Mouse (Mus musculus): ENCODE results near the gene Mrps10. TPM values are rescaled to one million over a fixed set of nuclear protein-coding genes. Genes with fewer than 3 reads are reported as not detected.
"Not testable (repeated sequence)": the region's sequence is repeated elsewhere in the genome, so short reads cannot be mapped to it uniquely, and the experiment has no call there.

Gene Mrps10
- polyA plus RNA-seq, 1 experiment from 2014 or later = 89.3 TPM

DNA sequence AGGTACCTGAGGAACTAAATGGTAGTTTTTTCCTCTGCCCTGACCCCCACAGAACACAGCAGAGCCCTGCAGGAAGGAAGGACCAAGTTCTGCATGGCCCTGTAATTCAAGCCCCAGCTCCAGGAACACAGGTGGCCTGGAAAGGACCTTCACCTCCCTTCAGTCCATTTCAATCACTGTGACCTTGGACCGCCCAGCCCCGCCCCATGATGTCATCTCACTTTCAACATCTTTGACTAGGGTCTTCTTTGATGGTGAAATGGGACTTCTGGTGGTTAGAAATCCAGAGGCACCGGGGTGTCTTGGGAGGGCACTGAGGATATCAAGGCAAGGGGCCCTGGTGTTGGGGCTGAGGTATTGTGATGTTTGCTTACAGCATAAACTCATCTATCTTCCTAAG lies 52.9 kb downstream of the Mrps10 start:
- Histone ChIP-seq H3K4me2 (ENCODE audit: low read length) (no peak overlapping the region), H3K4me1 (replicated peaks; ENCODE audit: control insufficient read depth, insufficient read depth, low read length) (no peaks in the 10 kb centered on the region), H3K36me3 (ENCODE audit: control insufficient read depth, insufficient read depth, low read length) (no peaks in the 10 kb centered on the region), H3K4me3 (ENCODE audit: low read depth, low read length) (no peak overlapping the region), H3K27me3 (replicated peaks; ENCODE audit: control insufficient read depth, insufficient read depth, low read length) (no peaks in the 10 kb centered on the region), H3K27ac (ENCODE audit: low read depth) (no peak overlapping the region), H3K9ac (ENCODE audit: low read length) (no peak overlapping the region), H3K9me3 (ENCODE audit: control insufficient read depth, low read length) (no peaks in the 10 kb centered on the region)
- ATAC-seq (replicated peaks; ENCODE audit: low FRiP score, low TSS enrichment, low read depth) (no peak), DNase-seq (ENCODE audit: low spot score) (no peak)
- 78% methylated on average over 3 of the region's 3 CpGs for WGBS

DNA sequence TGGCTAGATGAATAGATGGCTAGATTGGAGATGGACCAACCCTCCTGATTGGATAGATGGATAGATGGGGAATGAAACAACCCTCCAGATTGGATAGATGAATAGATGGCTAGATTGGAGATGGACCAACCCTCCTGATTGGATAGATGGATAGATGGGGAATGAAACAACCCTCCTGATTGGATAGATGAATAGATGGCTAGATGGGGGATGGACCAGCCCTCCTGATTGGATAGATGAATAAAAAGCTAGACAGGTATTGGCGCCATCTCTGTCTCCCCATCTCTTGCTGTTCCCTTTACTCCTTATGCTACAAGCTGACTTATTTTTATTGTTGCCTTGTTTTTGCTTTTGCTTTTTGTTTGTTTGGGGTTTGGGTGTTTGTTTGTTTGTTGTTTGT lies 53.9 kb downstream of the Mrps10 start:
- WGBS = 100% methylated on average over 1 of the region's 1 CpGs

DNA sequence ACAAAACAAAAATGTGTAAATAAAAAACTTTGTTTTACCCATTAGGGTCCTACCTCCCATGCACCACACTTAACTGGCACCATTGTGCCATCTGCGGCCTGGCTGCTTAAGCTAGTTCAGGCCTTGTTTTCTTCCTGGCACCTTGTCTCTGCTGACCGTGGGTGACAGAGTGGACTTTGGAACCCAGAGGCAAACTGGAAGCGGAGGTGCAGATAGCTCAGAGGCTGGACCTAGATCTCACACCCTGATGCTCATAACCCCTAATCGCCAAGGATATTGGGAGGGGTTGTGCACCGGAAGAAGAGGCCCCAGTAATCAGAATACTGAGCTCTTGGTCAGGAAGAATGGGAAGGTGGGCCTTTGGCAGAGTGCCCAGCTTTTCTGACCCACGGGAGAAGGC lies 55.5 kb downstream of the Mrps10 start:
- H3K4me2 ChIP-seq (ENCODE audit: low read length) = no peak overlapping the region
- H3K9ac ChIP-seq (ENCODE audit: low read length) = no peak overlapping the region
- H3K4me1 ChIP-seq (replicated peaks; ENCODE audit: control insufficient read depth, insufficient read depth, low read length) = peaks cover 4% of the 10 kb centered on the region; the same call in 1 of the 2 replicates
- WGBS = 55% methylated on average over 6 of the region's 6 CpGs
- H3K36me3 ChIP-seq (ENCODE audit: control insufficient read depth, insufficient read depth, low read length) = no peaks in the 10 kb centered on the region
- ATAC-seq (replicated peaks; ENCODE audit: low FRiP score, low TSS enrichment, low read depth) (no peak), DNase-seq (ENCODE audit: low spot score) (no peak)
- no peak overlapping the region for H3K27ac ChIP-seq (ENCODE audit: low read depth)
- H3K9me3 ChIP-seq (ENCODE audit: control insufficient read depth, low read length) = no peaks in the 10 kb centered on the region
- no peaks in the 10 kb centered on the region for H3K27me3 ChIP-seq (replicated peaks; ENCODE audit: control insufficient read depth, insufficient read depth, low read length)
- H3K4me3 ChIP-seq (ENCODE audit: low read depth, low read length) = no peak overlapping the region

More for the DNA sequence above, 53.9 kb downstream of the Mrps10 start:
- H3K9ac ChIP-seq (ENCODE audit: low read length); DNase-seq (ENCODE audit: low spot score); H3K9me3 ChIP-seq (ENCODE audit: control insufficient read depth, low read length); H3K4me1 ChIP-seq (replicated peaks; ENCODE audit: control insufficient read depth, insufficient read depth, low read length); ATAC-seq (replicated peaks; ENCODE audit: low FRiP score, low TSS enrichment, low read depth); H3K36me3 ChIP-seq (ENCODE audit: control insufficient read depth, insufficient read depth, low read length); H3K27ac ChIP-seq (ENCODE audit: low read depth); H3K27me3 ChIP-seq (replicated peaks; ENCODE audit: control insufficient read depth, insufficient read depth, low read length); H3K4me3 ChIP-seq (ENCODE audit: low read depth, low read length); H3K4me2 ChIP-seq (ENCODE audit: low read length): not testable (repeated sequence)

DNA sequence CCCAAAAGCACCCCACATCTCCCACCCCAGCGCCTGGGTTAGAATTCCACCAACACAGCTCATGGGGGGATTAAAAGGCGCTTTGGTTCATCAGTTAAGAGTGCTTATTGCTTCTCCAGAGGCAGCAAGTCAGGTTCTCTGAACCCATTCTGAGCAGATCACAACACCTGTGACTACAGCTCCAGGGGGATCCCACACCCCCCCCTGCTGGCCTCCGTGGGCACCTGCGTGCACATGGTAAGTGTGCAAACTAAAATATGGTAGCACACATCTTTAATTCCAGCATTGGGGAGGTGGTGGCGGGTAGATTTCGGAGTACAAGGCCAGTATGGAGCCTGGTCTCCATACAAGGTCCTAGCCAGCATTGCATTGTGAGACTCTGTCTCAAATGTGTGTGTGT lies 58.6 kb downstream of the Mrps10 start:
- H3K4me1 ChIP-seq (replicated peaks; ENCODE audit: control insufficient read depth, insufficient read depth, low read length) = peaks cover 4% of the 10 kb centered on the region; the same call in 1 of the 2 replicates
- no peaks in the 10 kb centered on the region for H3K27me3 ChIP-seq (replicated peaks; ENCODE audit: control insufficient read depth, insufficient read depth, low read length)
- WGBS = 70% methylated on average over 6 of the region's 6 CpGs
- H3K27ac ChIP-seq (ENCODE audit: low read depth) = no peak overlapping the region
- DNase-seq (ENCODE audit: low spot score) (no peak), ATAC-seq (replicated peaks; ENCODE audit: low FRiP score, low TSS enrichment, low read depth) (no peak)
- H3K4me3 ChIP-seq (ENCODE audit: low read depth, low read length) = no peak overlapping the region
- no peaks in the 10 kb centered on the region for H3K36me3 ChIP-seq (ENCODE audit: control insufficient read depth, insufficient read depth, low read length)
- no peak overlapping the region for H3K4me2 ChIP-seq (ENCODE audit: low read length)
- no peaks in the 10 kb centered on the region for H3K9me3 ChIP-seq (ENCODE audit: control insufficient read depth, low read length)
- no peak overlapping the region for H3K9ac ChIP-seq (ENCODE audit: low read length)

DNA sequence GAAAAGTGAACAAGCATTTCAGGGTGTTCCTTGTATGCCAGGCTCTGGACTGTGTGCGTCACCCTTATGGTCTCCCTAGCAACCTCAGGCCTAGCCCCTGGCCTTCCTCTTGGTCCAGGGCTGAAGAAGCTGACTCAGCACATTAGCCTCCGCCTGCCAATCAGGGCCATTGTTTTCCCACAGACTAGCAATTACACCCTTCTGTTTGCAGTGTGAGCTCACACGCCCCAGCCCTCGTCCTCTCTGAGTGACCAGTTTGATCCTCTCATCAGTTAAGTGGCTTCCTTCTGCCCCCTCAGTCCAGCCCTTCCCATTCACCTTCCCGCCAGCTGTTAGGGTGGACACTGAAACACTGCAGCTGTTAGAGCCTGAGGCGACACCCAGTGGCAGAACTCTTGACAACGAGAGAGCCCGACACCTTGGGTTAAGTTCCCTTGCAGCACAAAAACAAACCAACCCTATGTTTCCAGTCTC lies 60.2 kb downstream of the Mrps10 start:
- DNase-seq (ENCODE audit: low spot score) (peak; percentile 77), ATAC-seq (replicated peaks; ENCODE audit: low FRiP score, low TSS enrichment, low read depth) (peak; percentile 61)
- Histone ChIP-seq H3K9me3 (ENCODE audit: control insufficient read depth, low read length) (no peaks in the 10 kb centered on the region), H3K4me3 (ENCODE audit: low read depth, low read length) (no peak overlapping the region), H3K9ac (ENCODE audit: low read length) (no peak overlapping the region), H3K36me3 (ENCODE audit: control insufficient read depth, insufficient read depth, low read length) (no peaks in the 10 kb centered on the region), H3K4me2 (ENCODE audit: low read length) (0 out of 2 replicates have a peak overlapping the region, but pooled peaks have one; percentile 11), H3K27ac (ENCODE audit: low read depth) (no peak overlapping the region), H3K4me1 (replicated peaks; ENCODE audit: control insufficient read depth, insufficient read depth, low read length) (peaks cover 4% of the 10 kb centered on the region; the same call in 1 of the 2 replicates), H3K27me3 (replicated peaks; ENCODE audit: control insufficient read depth, insufficient read depth, low read length) (no peaks in the 10 kb centered on the region)
- WGBS = 12% methylated on average over 8 of the region's 8 CpGs

DNA sequence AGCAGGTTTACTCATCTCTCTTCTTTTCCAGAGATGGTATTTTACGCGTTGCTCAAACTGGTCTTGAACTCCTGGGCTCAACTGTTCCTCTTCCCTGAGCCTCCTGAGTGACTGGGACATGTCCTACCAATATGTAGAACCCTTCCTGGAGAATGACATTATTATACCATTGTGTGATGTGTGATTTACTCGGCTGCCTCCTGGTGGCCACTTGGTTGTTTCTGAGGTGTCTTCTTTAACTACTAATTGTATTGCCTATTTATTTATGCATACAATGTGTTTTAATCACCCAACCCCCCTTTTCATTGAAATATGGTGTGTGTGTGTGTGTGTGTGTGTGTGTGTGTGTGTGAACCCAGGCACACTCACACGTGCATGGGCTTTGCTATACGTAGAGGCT lies 62.1 kb downstream of the Mrps10 start:
- no peak overlapping the region for H3K9ac ChIP-seq (ENCODE audit: low read length)
- H3K4me3 ChIP-seq (ENCODE audit: low read depth, low read length) = no peak overlapping the region
- H3K4me2 ChIP-seq (ENCODE audit: low read length) = no peak overlapping the region
- WGBS = 71% methylated on average over 5 of the region's 5 CpGs
- no peak overlapping the region for H3K27ac ChIP-seq (ENCODE audit: low read depth)
- no peaks in the 10 kb centered on the region for H3K9me3 ChIP-seq (ENCODE audit: control insufficient read depth, low read length)
- no peaks in the 10 kb centered on the region for H3K36me3 ChIP-seq (ENCODE audit: control insufficient read depth, insufficient read depth, low read length)
- no peak for ATAC-seq (replicated peaks; ENCODE audit: low FRiP score, low TSS enrichment, low read depth)
- H3K4me1 ChIP-seq (replicated peaks; ENCODE audit: control insufficient read depth, insufficient read depth, low read length) = peaks cover 4% of the 10 kb centered on the region; the same call in 1 of the 2 replicates
- no peak for DNase-seq (ENCODE audit: low spot score)
- no peaks in the 10 kb centered on the region for H3K27me3 ChIP-seq (replicated peaks; ENCODE audit: control insufficient read depth, insufficient read depth, low read length)

Other genes starting within 250 kb of the Mrps10 start
- 0.32 and 0.37 TPM in 2 replicates for gene Guca1b, start 16.5 kb downstream of the Mrps10 start, polyA plus RNA-seq (2014; fragmentation: Nextera tagmentation; extraction: Ambion mirVana)
- gene Guca1a, start 31.7 kb downstream of the Mrps10 start, polyA plus RNA-seq (2014; fragmentation: Nextera tagmentation; extraction: Ambion mirVana) = 2.5 and 3.1 TPM in 2 replicates
- 3.4 and 4.4 TPM in 2 replicates for gene AI661453, start 67.7 kb downstream of the Mrps10 start, polyA plus RNA-seq (2014; fragmentation: Nextera tagmentation; extraction: Ambion mirVana)
- gene 1700001C19Rik, start 68.5 kb downstream of the Mrps10 start, polyA plus RNA-seq (2014; fragmentation: Nextera tagmentation; extraction: Ambion mirVana) = 0.22 and 0.24 TPM in 2 replicates
- 21.5 and 25.0 TPM in 2 replicates for gene Taf8, start 133.4 kb downstream of the Mrps10 start, polyA plus RNA-seq (2014; fragmentation: Nextera tagmentation; extraction: Ambion mirVana)
- 450 and 457 TPM in 2 replicates for gene Ccnd3, start 136.2 kb downstream of the Mrps10 start, polyA plus RNA-seq (2014; fragmentation: Nextera tagmentation; extraction: Ambion mirVana)
- 25.7 and 27.4 TPM in 2 replicates for gene Bysl, start 242.6 kb downstream of the Mrps10 start, polyA plus RNA-seq (2014; fragmentation: Nextera tagmentation; extraction: Ambion mirVana)
- gene Med20, start 242.7 kb downstream of the Mrps10 start, polyA plus RNA-seq (2014; fragmentation: Nextera tagmentation; extraction: Ambion mirVana) = 45.2 and 48.2 TPM in 2 replicates
- 1.6 and 1.8 TPM in 2 replicates for gene Gm20517, start 242.7 kb downstream of the Mrps10 start, polyA plus RNA-seq (2014; fragmentation: Nextera tagmentation; extraction: Ambion mirVana)